Mouse (Mus musculus): ENCODE data around the gene Kcnk13.

The Kcnk13 gene

GRCm38 (mm10) chr12:100015146-100015545, 50.8 kb downstream of the Kcnk13 start:
- no peak for DNase-seq (ENCODE audit: low read depth, low spot score)

- DNase-seq (ENCODE audit: low read depth, low spot score): no peak
These were observed 53.4 kb downstream of the Kcnk13 start for GRCm38 (mm10) chr12:100017709-100018108.

- DNase-seq (ENCODE audit: low read depth, low spot score): no peak
These were observed 58.2 kb downstream of the Kcnk13 start for GRCm38 (mm10) chr12:100022490-100022889.

GRCm38 (mm10) chr12:100023821-100024365, 59.6 kb downstream of the Kcnk13 start:
- no peak for DNase-seq (ENCODE audit: low read depth, low spot score)

GRCm38 (mm10) chr12:100025675-100026074, 61.4 kb downstream of the Kcnk13 start:
- peak; percentile 24 for DNase-seq (ENCODE audit: low read depth, low spot score)

GRCm38 (mm10) chr12:100026715-100027245, 62.5 kb downstream of the Kcnk13 start:
- DNase-seq (ENCODE audit: low read depth, low spot score): no peak

- no peak for DNase-seq (ENCODE audit: low read depth, low spot score)
These were observed 63.0 kb downstream of the Kcnk13 start for GRCm38 (mm10) chr12:100027281-100027680.

- no peak for DNase-seq (ENCODE audit: low read depth, low spot score)
These were observed 67.4 kb downstream of the Kcnk13 start for GRCm38 (mm10) chr12:100031681-100032080.

GRCm38 (mm10) chr12:100032521-100032920, 68.2 kb downstream of the Kcnk13 start:
- DNase-seq (ENCODE audit: low read depth, low spot score): no peak

- DNase-seq (ENCODE audit: low read depth, low spot score): no peak
These were observed 74.5 kb downstream of the Kcnk13 start for GRCm38 (mm10) chr12:100038741-100039262.

GRCm38 (mm10) chr12:100042116-100042515, 77.8 kb downstream of the Kcnk13 start:
- DNase-seq (ENCODE audit: low read depth, low spot score): no peak

GRCm38 (mm10) chr12:100044704-100045103, 80.4 kb downstream of the Kcnk13 start:
- DNase-seq (ENCODE audit: low read depth, low spot score): no peak

- DNase-seq (ENCODE audit: low read depth, low spot score): no peak
These were observed 86.3 kb downstream of the Kcnk13 start for GRCm38 (mm10) chr12:100050552-100050951.

- no peak for DNase-seq (ENCODE audit: low read depth, low spot score)
These were observed 89.3 kb downstream of the Kcnk13 start for GRCm38 (mm10) chr12:100053617-100054016.

- no peak for DNase-seq (ENCODE audit: low read depth, low spot score)
These were observed 96.8 kb downstream of the Kcnk13 start for GRCm38 (mm10) chr12:100061071-100061470.

- no peak for DNase-seq (ENCODE audit: low read depth, low spot score)
These were observed 97.5 kb downstream of the Kcnk13 start for GRCm38 (mm10) chr12:100061826-100062225.

GRCm38 (mm10) chr12:100062584-100062983, 98.3 kb downstream of the Kcnk13 start:
- no peak for DNase-seq (ENCODE audit: low read depth, low spot score)

GRCm38 (mm10) chr12:100065109-100065508, 100.8 kb downstream of the Kcnk13 start:
- DNase-seq (ENCODE audit: low read depth, low spot score): no peak

GRCm38 (mm10) chr12:100067477-100067876, 103.2 kb downstream of the Kcnk13 start:
- no peak for DNase-seq (ENCODE audit: low read depth, low spot score)

- DNase-seq (ENCODE audit: low read depth, low spot score): no peak
These were observed 108.9 kb downstream of the Kcnk13 start for GRCm38 (mm10) chr12:100073201-100073672.

GRCm38 (mm10) chr12:100075715-100076114, 111.4 kb downstream of the Kcnk13 start:
- DNase-seq (ENCODE audit: low read depth, low spot score): no peak

GRCm38 (mm10) chr12:100079636-100080286, 115.5 kb downstream of the Kcnk13 start:
- DNase-seq (ENCODE audit: low read depth, low spot score): no peak

GRCm38 (mm10) chr12:100088026-100088425, 123.7 kb downstream of the Kcnk13 start:
- DNase-seq (ENCODE audit: low read depth, low spot score): no peak
